Mouse (Mus musculus): ENCODE measurements at regions not wholly inside any gene's neighbourhood (a gene's known extent, or its start where the extent isn't known, plus 50 kb on each side); places are given as distances from the start of the nearest gene placed in this dataset.

GRCm38 (mm10) chr15:60565017-60565416 lies 288.6 kb downstream of the Fam84b start:
- TF ChIP-seq CTCF (IDR thresholded peaks at IDR 0.05; ENCODE audit: extremely low read depth, insufficient read depth, insufficient read length, insufficient replicate concordance) (no peak), POLR2A (IDR thresholded peaks at IDR 0.05; ENCODE audit: low read depth, low read length) (no peak)

Measured in spleen, adult 2 months (tissue).